8 mouse cellular contexts compared by ENCODE assay signal in the genomic region with DNA sequence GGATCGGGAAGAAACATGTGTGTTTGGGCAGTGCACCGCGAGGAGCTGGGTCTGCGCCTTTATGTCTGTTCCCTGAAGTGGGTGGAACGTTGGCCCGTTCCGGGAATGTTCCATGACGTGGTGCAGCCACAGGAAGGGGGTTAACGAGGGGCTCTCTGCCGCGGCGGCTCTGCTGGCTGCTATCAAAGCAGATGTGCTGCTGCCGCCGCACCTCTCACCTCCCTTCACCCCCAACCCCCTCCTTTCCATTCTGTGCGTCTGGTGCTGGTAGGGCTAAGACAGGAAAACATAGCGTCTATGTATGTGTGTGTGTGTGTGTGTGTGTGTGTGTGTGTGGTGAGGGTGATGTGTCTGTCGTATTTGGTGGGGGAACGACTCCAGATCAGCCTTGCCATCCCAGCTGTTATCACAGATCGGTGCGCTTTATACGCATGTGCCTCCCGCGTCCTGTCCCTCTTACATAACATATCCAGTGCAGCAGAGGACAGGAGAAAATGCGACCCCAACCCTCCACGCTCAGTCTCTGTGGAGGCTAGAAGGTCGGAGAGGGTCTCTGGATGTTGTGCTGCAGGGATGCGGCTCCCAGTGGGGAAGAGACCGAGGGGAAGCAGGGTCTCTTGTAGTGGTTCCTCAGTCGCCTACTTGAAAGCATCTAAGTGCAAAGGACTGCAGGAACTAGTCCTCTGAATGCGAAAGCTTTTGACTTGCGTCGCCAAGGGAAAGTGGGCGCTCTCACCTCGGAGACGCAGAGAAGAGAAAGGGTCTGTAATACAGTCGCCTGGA. TPM values are rescaled to one million over a fixed set of nuclear protein-coding genes. Genes with fewer than 3 reads are reported as not detected.
DNase-seq lines count a peak whose midpoint lies in the region; ATAC-seq lines count a peak whose summit lies in the region.

No protein-coding gene starts in this region.

- WGBS in embryonic facial prominence, embryonic 12.5 days, result under 1% methylated on average over 35 of the region's 36 CpGs
- WGBS in limb, embryonic 13.5 days, result under 1% methylated on average over 36 of the region's 36 CpGs
- under 1% methylated on average over 36 of the region's 36 CpGs for WGBS in midbrain, embryonic 14.5 days

- peak; percentile 79 for DNase-seq in adrenal gland, postnatal 25 days
- DNase-seq in heart, adult 9 months (ENCODE audit: low spot score in 2 of 2), result peak; percentile 86 to 88
- peak; percentile 85 for DNase-seq in kidney, adult 9 months
- DNase-seq in midbrain, embryonic 14.5 days, result peak; percentile 89
- DNase-seq in spleen, adult 12 weeks (ENCODE audit: low spot score), result peak; percentile 61

- H3K4me2 ChIP-seq in embryonic facial prominence, embryonic 12.5 days (replicated peaks), result peak overlapping the region; percentile 98
- H3K4me2 ChIP-seq in limb, embryonic 13.5 days (replicated peaks), result peak overlapping the region; percentile 100
- peak overlapping the region; percentile 100 for H3K4me2 ChIP-seq in midbrain, embryonic 14.5 days (ENCODE audit: low read length)

- H3K27ac ChIP-seq in embryonic facial prominence, embryonic 12.5 days, result peak overlapping the region; percentile 91
- H3K27ac ChIP-seq in limb, embryonic 13.5 days, result peak overlapping the region; percentile 93
- peak overlapping the region; percentile 96 for H3K27ac ChIP-seq in midbrain, embryonic 14.5 days (replicated peaks; ENCODE audit: low read depth, low read length)

- no peaks in the 10 kb centered on the region for H3K27me3 ChIP-seq in embryonic facial prominence, embryonic 12.5 days
- H3K27me3 ChIP-seq in limb, embryonic 13.5 days, result peaks cover 21% of the 10 kb centered on the region
- H3K27me3 ChIP-seq in midbrain, embryonic 14.5 days (ENCODE audit: control insufficient read depth, insufficient read depth, low read length), result 0 out of 2 replicates have a peak, but pooled peaks cover 6% of the 10 kb centered on the region

- H3K9me3 ChIP-seq in embryonic facial prominence, embryonic 12.5 days, result no peaks in the 10 kb centered on the region
- no peaks in the 10 kb centered on the region for H3K9me3 ChIP-seq in limb, embryonic 13.5 days
- no peaks in the 10 kb centered on the region for H3K9me3 ChIP-seq in midbrain, embryonic 14.5 days (ENCODE audit: control insufficient read depth, low read length)

- peak overlapping the region; percentile 73 for H3K4me3 ChIP-seq in embryonic facial prominence, embryonic 12.5 days
- H3K4me3 ChIP-seq in limb, embryonic 13.5 days, result peak overlapping the region; percentile 66
- peak overlapping the region; percentile 60 for H3K4me3 ChIP-seq in midbrain, embryonic 14.5 days (replicated peaks; ENCODE audit: low read depth, low read length)

- H3K9ac ChIP-seq in embryonic facial prominence, embryonic 12.5 days, result peak overlapping the region; percentile 74
- H3K9ac ChIP-seq in limb, embryonic 13.5 days, result peak overlapping the region; percentile 83
- H3K9ac ChIP-seq in midbrain, embryonic 14.5 days (replicated peaks; ENCODE audit: low read length), result peak overlapping the region; percentile 82

- peak; percentile 45; the same call in 1 of the 2 replicates for ATAC-seq in embryonic facial prominence, embryonic 12.5 days (ENCODE audit: insufficient number of reproducible peaks, insufficient read depth, low FRiP score, low TSS enrichment)
- peak; percentile 66 for ATAC-seq in limb, embryonic 13.5 days (ENCODE audit: low FRiP score, low read depth)
- peak; percentile 72 for ATAC-seq in midbrain, embryonic 14.5 days (ENCODE audit: low FRiP score, low TSS enrichment)
- no peak for ATAC-seq in erythroid progenitor cell, adult 5-6 weeks (replicated peaks; ENCODE audit: low FRiP score, poor library complexity, severe bottlenecking)

- peaks cover 3% of the 10 kb centered on the region; the same call in 1 of the 2 replicates for H3K4me1 ChIP-seq in embryonic facial prominence, embryonic 12.5 days
- peaks cover 15% of the 10 kb centered on the region for H3K4me1 ChIP-seq in limb, embryonic 13.5 days
- no peaks in the 10 kb centered on the region for H3K4me1 ChIP-seq in midbrain, embryonic 14.5 days (ENCODE audit: control insufficient read depth, insufficient read depth, low read length)

- no peaks in the 10 kb centered on the region for H3K36me3 ChIP-seq in embryonic facial prominence, embryonic 12.5 days
- no peaks in the 10 kb centered on the region for H3K36me3 ChIP-seq in limb, embryonic 13.5 days
- no peaks in the 10 kb centered on the region for H3K36me3 ChIP-seq in midbrain, embryonic 14.5 days (ENCODE audit: control insufficient read depth, insufficient read depth, low read length)

RNA-seq across cellular contexts. Expression of a gene that starts 1.8 kb away (rescaled TPM):
- total RNA-seq in adrenal gland, postnatal 25 days (2021), result 34.0 and 41.7 TPM in 2 replicates
- polyA plus RNA-seq in embryonic facial prominence, embryonic 12.5 days (2016; fragmentation: Nextera tagmentation; extraction: Ambion mirVana), result 4.8 and 5.5 TPM in 2 replicates
- 5.5 and 6.5 TPM in 2 replicates for polyA plus RNA-seq in limb, embryonic 13.5 days (2015; fragmentation: Nextera tagmentation; extraction: Ambion mirVana)
- 12.8 TPM in 2 replicates for polyA plus RNA-seq in midbrain, embryonic 14.5 days (2014; fragmentation: Nextera tagmentation; extraction: Ambion mirVana)
- 4.3 and 4.6 TPM in 2 replicates for total RNA-seq in erythroid progenitor cell, adult 5-6 weeks (2015; ENCODE audit: low replicate concordance)
- total RNA-seq in erythroid progenitor cell, adult 5-6 weeks (2017; ENCODE audit: low replicate concordance), result 1.3 and 1.5 TPM in 2 replicates
